Mouse (Mus musculus) myocyte (in vitro differentiated cells): ENCODE measurements at regions not wholly inside any gene's neighbourhood (a gene's known extent, or its start where the extent isn't known, plus 50 kb on each side); places are given as distances from the start of the nearest gene placed in this dataset.

Experiments used
- CEBPB ChIP-seq: IDR thresholded peaks from 2 replicates; pipeline ENCODE4 v1.6.1; 2011; ENCODE audit warnings: mild to moderate bottlenecking, moderate library complexity; ENCODE audit not compliant: poor library complexity, insufficient read depth, severe bottlenecking
- POLR2A ChIP-seq: IDR thresholded peaks from one replicate; pipeline ENCODE4 v1.6.1; 2011; ENCODE audit warnings: low read depth, mild to moderate bottlenecking, control low read depth, moderate library complexity; ENCODE audit not compliant: insufficient read length

- TF ChIP-seq POLR2A (no peak), CEBPB (no peak)
Observed at GRCm38 (mm10) chr10:111378047-111378618, 79.7 kb downstream of the Bbs10 start.
